Mouse (Mus musculus): ENCODE measurements around the gene Gabrg3. TPM values are rescaled to one million over a fixed set of nuclear protein-coding genes. Genes with fewer than 3 reads are reported as not detected.

The Gabrg3 gene
- polyA plus RNA-seq, 1 experiment from 2014 or later: 2.6 TPM

DNA sequence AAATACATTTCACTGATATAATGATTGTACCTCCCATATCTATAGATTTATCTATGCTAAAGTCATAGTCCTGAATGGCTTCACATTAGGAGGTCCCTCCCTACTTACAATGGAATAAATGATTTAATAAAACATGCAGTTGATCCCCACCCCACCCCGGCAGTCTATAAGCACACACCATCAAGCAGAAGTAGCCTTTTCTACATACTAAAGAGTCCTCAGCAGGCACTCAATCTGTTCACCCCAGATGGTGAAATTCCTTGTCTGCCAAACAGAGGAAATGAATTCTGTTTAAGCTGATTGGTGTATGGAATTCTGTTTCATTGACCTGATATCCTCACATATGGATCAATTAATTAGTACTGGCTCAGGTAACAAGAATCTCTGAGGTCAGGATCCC is 607.9 kb downstream of the Gabrg3 start:
- Histone ChIP-seq H3K36me3 (ENCODE audit: control insufficient read depth, insufficient read depth, low read length) (no peaks in the 10 kb centered on the region), H3K27ac (ENCODE audit: low read length) (no peak overlapping the region), H3K27me3 (ENCODE audit: control insufficient read depth, insufficient read depth, low read length) (no peaks in the 10 kb centered on the region), H3K4me3 (ENCODE audit: low read depth, low read length) (no peak overlapping the region), H3K9me3 (ENCODE audit: control insufficient read depth, low read depth, low read length) (no peaks in the 10 kb centered on the region), H3K9ac (replicated peaks; ENCODE audit: low read depth, low read length) (no peak overlapping the region), H3K4me1 (ENCODE audit: control insufficient read depth, insufficient read depth, low read length) (no peaks in the 10 kb centered on the region), H3K4me2 (replicated peaks; ENCODE audit: low read depth, low read length) (no peak overlapping the region)
- 82% methylated on average over 1 of the region's 1 CpGs for WGBS
- no peak for ATAC-seq (ENCODE audit: insufficient number of reproducible peaks, insufficient read depth, low FRiP score, low read depth)

GRCm38 (mm10) chr7:56768216-56768615 is 618.8 kb downstream of the Gabrg3 start:
- no peak overlapping the region for H3K4me2 ChIP-seq (replicated peaks; ENCODE audit: low read depth, low read length)
- H3K4me1 ChIP-seq (ENCODE audit: control insufficient read depth, insufficient read depth, low read length): no peaks in the 10 kb centered on the region
- WGBS: 56% methylated on average over 4 of the region's 4 CpGs
- ATAC-seq (ENCODE audit: insufficient number of reproducible peaks, insufficient read depth, low FRiP score, low read depth): no peak
- H3K27ac ChIP-seq (ENCODE audit: low read length): no peak overlapping the region
- no peak overlapping the region for H3K4me3 ChIP-seq (ENCODE audit: low read depth, low read length)
- H3K9me3 ChIP-seq (ENCODE audit: control insufficient read depth, low read depth, low read length): no peaks in the 10 kb centered on the region
- no peak overlapping the region for H3K9ac ChIP-seq (replicated peaks; ENCODE audit: low read depth, low read length)
- H3K27me3 ChIP-seq (ENCODE audit: control insufficient read depth, insufficient read depth, low read length): no peaks in the 10 kb centered on the region
- no peaks in the 10 kb centered on the region for H3K36me3 ChIP-seq (ENCODE audit: control insufficient read depth, insufficient read depth, low read length)

DNA sequence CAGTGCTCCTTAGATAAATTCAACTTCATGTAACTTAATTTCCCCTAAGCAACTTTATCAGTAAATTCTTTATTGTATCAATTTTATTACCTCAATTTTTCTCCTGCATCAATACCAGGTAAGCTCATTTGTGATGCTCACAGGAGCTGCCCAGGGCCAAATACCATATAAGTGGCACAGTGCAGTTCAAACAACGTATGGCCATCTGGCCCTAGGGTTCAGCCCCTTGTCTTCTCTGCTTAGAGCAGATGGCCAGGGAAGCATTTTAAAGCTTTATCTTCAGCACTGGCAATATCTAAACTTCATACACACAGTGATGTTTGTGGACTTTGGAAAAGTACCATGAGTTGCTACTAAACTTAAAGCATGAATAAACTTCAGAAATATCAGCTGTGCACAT is 619.2 kb downstream of the Gabrg3 start:
- no peak overlapping the region for H3K27ac ChIP-seq (ENCODE audit: low read length)
- 69% methylated on average over 1 of the region's 1 CpGs for WGBS
- H3K4me3 ChIP-seq (ENCODE audit: low read depth, low read length): no peak overlapping the region
- no peaks in the 10 kb centered on the region for H3K27me3 ChIP-seq (ENCODE audit: control insufficient read depth, insufficient read depth, low read length)
- H3K9ac ChIP-seq (replicated peaks; ENCODE audit: low read depth, low read length): no peak overlapping the region
- no peaks in the 10 kb centered on the region for H3K36me3 ChIP-seq (ENCODE audit: control insufficient read depth, insufficient read depth, low read length)
- no peaks in the 10 kb centered on the region for H3K9me3 ChIP-seq (ENCODE audit: control insufficient read depth, low read depth, low read length)
- ATAC-seq (ENCODE audit: insufficient number of reproducible peaks, insufficient read depth, low FRiP score, low read depth): no peak
- H3K4me2 ChIP-seq (replicated peaks; ENCODE audit: low read depth, low read length): no peak overlapping the region
- no peaks in the 10 kb centered on the region for H3K4me1 ChIP-seq (ENCODE audit: control insufficient read depth, insufficient read depth, low read length)

DNA sequence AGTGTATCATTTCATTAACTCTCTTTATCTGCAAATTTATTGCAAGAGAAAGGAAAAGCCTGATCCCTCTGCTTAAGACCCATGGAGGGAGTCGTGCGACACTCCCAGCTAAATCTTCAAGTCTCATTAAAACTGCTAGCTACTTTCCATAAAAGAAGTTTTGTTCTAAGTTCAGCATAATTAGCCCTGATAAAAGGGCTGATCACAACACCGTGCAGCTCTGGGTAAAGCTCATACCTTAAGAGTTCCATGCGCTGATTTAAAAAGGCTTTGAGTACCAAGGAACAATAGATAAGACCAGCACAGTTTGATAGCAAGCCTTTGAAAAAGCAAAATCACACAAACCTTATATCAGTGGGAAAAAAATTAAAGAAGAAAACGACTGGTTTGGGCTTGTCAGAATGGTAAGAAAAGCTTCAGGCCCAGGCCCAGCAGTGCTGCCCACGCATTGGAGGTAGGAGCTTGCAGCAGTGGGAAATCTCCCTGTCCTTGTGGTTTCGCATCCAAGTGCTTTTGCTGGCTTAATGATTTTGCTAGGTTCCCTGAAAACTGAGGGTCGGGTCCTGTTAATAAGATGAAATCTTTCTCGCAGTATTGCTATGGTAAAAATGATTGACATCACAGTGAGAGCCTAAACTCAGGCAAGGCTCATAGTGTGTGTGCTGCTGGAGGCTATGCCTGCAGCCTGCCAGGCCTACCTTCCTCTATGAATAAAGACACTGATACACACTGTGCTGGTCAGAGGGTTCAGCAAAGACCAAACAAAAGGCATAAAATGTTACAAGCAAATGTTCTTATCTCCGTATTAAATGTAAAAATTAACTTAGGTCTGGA is 621.2 kb downstream of the Gabrg3 start:
- Histone ChIP-seq H3K4me3 (ENCODE audit: low read depth, low read length) (no peak overlapping the region), H3K27me3 (ENCODE audit: control insufficient read depth, insufficient read depth, low read length) (no peaks in the 10 kb centered on the region), H3K9me3 (ENCODE audit: control insufficient read depth, low read depth, low read length) (no peaks in the 10 kb centered on the region), H3K9ac (replicated peaks; ENCODE audit: low read depth, low read length) (no peak overlapping the region), H3K27ac (ENCODE audit: low read length) (no peak overlapping the region), H3K4me1 (ENCODE audit: control insufficient read depth, insufficient read depth, low read length) (no peaks in the 10 kb centered on the region), H3K36me3 (ENCODE audit: control insufficient read depth, insufficient read depth, low read length) (no peaks in the 10 kb centered on the region), H3K4me2 (replicated peaks; ENCODE audit: low read depth, low read length) (no peak overlapping the region)
- WGBS: 67% methylated on average over 10 of the region's 10 CpGs
- no peak for ATAC-seq (ENCODE audit: insufficient number of reproducible peaks, insufficient read depth, low FRiP score, low read depth)

- no peak for ATAC-seq (ENCODE audit: insufficient number of reproducible peaks, insufficient read depth, low FRiP score, low read depth)
- Histone ChIP-seq H3K4me3 (ENCODE audit: low read depth, low read length) (no peak overlapping the region), H3K4me1 (ENCODE audit: control insufficient read depth, insufficient read depth, low read length) (no peaks in the 10 kb centered on the region), H3K27ac (ENCODE audit: low read length) (no peak overlapping the region), H3K9ac (replicated peaks; ENCODE audit: low read depth, low read length) (no peak overlapping the region), H3K4me2 (replicated peaks; ENCODE audit: low read depth, low read length) (no peak overlapping the region), H3K9me3 (ENCODE audit: control insufficient read depth, low read depth, low read length) (no peaks in the 10 kb centered on the region), H3K36me3 (ENCODE audit: control insufficient read depth, insufficient read depth, low read length) (no peaks in the 10 kb centered on the region), H3K27me3 (ENCODE audit: control insufficient read depth, insufficient read depth, low read length) (no peaks in the 10 kb centered on the region)
- 82% methylated on average over 6 of the region's 6 CpGs for WGBS
These were observed 657.8 kb downstream of the Gabrg3 start for GRCm38 (mm10) chr7:56729225-56729624.

Other genes with a start within 250 kb of the Gabrg3 start
- gene Gabrb3, start 32.5 kb upstream of the Gabrg3 start, polyA plus RNA-seq (2014; fragmentation: Nextera tagmentation; extraction: Ambion mirVana): 3.2 and 5.1 TPM in 2 replicates
- gene Gabra5, start 122.9 kb upstream of the Gabrg3 start, polyA plus RNA-seq (2014; fragmentation: Nextera tagmentation; extraction: Ambion mirVana): 0.48 and 0.74 TPM in 2 replicates